Mouse (Mus musculus) embryo, embryonic 10 days (tissue): ENCODE results near the gene Mettl7b.
A peak's percentile ranks its signal among the peaks of the same experiment; 100 is the strongest.
"Not testable (repeated sequence)": the region's sequence is repeated elsewhere in the genome, so short reads cannot be mapped to it uniquely, and the experiment has no call there.

Experiments used
- DNase-seq: peaks from one replicate; pipeline ENCODE4 v3.0.0-alpha.2; 2015; ENCODE audit warnings: low spot score

Gene Mettl7b

GRCm38 (mm10) chr10:128960590-128961584 is at the start of gene Mettl7b:
Gene Mettl7b, minus strand, starts transcription at chr10:128960988.
- DNase-seq = no peak

DNA sequence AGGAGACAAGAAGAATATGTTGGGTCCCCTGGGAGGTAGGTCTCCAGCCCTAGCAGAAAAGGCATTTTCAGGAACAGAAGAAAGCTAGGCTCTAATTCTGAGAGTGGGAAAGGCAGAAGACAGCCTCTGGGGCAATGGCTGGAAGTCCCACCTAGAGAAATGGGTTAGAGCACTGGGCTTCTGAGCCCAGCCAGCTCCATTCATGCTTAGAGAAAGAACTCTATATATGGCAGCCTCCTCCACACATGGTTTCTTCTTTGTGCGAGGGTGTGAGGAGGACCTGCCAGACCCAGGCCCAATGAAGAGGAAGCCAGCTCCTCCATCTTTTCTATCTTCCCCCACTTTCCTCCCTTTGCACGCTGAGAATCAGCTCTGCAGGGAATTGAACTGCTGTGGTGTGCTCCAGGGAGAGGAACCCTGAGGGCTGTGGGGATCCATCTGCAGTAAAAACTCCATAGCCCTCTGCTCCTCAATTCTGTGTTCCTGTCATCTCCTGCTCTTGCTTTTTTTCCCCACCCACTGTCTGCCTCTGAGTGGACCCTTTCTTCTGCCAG is 49.6 kb upstream of the Mettl7b start, which contains the start of gene Olfr763:
Gene Olfr763, plus strand, starts transcription at position 504 of the 554 bp plus-strand sequence.
- no peak for DNase-seq

- DNase-seq = no peak
Measured at GRCm38 (mm10) chr10:129004032-129004920, 43.5 kb upstream of the Mettl7b start.

DNA sequence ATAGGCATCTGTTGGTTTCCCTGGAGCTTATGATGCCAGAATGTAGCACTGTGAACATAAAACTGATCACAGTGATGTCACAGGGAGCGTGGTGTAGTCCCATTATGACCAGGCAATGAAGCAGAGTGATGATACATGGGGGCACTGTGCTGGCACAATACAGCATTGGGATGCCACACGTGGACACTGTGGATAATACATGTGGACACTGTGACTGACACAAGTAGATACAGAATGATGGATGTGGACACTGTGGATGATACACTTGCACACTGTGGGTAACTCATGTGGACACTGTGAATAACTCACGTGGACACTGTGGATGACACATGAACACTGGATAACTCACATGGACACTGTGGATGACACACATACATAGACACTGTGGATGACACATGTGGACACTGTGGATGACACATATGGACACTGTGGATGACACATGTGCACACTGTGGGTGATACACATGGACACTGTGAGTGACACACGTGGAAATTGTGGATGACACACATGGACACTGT is 35.8 kb upstream of the Mettl7b start:
- no peak for DNase-seq

- no peak for DNase-seq
Measured at GRCm38 (mm10) chr10:128995796-128996195, 35.0 kb upstream of the Mettl7b start.

DNA sequence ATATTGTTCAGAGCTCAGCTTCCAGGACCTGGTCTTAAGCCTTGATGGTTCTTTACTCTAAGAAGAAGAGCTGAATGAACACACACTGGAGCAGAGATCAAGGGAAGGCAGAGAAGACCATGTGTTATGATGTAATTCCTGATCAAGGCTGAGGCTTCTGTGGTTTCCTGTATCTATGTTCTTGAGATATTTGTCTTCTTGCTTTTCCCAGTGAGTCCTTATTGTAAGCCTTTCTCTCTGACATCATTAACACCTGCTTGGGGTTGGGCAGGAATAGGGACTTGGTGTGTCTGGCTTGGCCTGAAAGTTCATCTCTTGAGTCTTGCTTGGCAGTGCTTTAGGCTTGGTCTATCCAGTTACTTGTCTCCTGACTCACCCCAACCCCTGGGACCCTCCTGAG is 30.2 kb upstream of the Mettl7b start:
- no peak for DNase-seq

GRCm38 (mm10) chr10:128990129-128990850 is 29.5 kb upstream of the Mettl7b start:
- not testable (repeated sequence) for DNase-seq

GRCm38 (mm10) chr10:128989131-128989530 is 28.3 kb upstream of the Mettl7b start, which contains the start of gene Olfr9:
Gene Olfr9, plus strand, starts transcription at chr10:128989431.
- DNase-seq = not testable (repeated sequence)

DNA sequence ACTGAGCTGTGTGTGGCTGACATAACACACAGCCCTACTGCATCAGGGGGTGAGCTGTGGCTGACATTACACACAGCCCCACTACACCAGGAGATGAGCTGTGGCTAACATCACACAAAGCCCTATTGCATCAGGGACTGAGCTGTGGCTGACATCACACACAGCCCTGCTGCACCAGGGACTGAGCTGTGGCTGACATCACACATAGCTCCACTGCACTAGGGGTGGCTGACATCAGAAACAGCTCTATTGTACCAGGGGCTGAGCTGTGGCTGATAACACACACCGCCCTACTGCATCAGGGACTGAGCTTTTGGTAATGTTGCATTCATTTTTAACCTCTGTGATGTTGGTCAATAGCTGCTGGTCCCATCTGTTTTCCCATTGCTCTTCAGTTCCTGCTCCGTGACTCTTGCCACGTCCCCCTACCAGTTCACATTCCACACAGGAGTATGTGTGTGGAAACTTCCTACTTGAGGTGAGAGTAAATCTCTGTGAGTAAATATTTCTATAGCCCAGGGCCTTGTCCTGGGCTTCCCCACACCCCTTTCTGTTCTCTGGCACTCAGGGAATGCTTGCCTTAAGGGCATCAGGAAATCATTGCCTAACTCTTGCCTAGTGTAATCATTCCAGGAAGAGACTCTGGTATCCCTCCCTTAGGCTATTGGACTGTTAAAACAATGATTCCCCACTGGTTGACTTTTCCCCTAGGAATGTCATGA is 20.0 kb upstream of the Mettl7b start:
- DNase-seq = no peak

DNA sequence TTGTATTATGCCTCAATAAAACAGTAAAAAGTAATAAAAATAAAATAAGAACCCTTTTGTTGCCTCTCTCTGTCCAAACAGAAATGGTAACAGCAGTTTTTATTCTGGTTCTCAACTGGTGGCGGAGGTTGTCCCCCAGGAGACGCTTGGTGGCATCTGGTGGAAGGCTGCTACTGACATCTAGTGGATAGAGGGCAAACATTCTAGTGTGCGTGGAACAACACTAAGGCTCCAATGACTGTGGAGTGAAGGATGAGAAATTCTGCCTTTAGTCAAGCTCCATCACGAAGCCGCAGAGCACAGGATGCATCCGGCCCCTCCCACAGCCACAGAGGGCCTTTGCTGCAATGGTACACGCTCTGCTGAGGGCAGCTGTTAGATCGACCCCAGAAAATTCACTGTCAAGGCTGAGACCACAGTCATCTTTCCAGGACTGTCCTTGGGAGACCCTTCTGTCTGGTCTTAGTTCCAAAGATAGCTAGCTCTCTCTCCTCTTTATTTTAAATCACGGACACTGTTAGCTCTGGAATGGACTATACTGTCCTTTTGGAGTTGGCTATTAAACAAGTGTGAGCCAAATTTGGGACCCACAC is 16.8 kb upstream of the Mettl7b start:
- DNase-seq = peak; percentile 74

GRCm38 (mm10) chr10:128976395-128976794 is 15.6 kb upstream of the Mettl7b start:
- no peak for DNase-seq

DNA sequence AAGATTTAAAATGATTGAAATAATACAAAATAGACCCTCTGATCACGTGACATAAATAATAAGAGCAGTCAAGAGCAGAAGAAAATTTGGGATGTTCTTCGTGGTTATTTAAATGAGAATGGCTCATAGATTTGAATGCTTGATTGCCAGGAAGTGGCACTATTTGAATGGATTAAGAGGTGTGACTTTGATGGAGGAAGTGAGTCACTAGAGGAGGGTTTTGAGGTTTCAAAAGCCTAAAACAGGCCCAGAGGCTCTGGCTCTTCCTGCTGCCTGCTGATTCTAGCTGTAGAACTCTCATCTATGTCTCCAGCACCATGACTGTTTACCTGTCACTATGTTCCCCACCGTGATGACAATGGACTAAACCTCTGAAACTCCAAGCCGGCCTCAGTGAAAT is 12.1 kb upstream of the Mettl7b start:
- DNase-seq = no peak

DNA sequence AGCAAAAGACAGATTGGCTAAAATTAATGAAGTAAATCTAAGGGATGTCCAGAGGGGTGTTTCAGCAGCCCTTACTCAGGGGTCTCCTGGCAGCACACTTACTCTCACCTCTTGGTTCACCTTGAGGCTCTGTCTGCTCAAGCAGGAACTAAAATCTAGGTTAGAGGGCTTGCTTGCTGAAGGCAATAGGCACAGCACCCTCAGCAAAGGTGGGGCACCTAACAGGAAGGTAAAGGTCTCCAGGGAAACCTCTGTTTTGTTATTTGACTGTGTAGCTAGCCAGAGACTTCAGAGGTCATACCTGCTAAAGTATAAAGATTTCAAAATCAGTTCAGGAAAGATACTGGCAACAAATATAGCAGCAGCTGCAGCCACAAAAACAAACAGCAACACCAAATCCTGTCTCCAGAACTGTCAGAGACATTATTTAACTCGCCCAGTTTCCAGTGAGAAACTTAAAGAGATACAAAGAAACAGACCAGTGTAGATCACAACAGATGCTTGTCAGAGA is 10.0 kb upstream of the Mettl7b start:
- no peak for DNase-seq

DNA sequence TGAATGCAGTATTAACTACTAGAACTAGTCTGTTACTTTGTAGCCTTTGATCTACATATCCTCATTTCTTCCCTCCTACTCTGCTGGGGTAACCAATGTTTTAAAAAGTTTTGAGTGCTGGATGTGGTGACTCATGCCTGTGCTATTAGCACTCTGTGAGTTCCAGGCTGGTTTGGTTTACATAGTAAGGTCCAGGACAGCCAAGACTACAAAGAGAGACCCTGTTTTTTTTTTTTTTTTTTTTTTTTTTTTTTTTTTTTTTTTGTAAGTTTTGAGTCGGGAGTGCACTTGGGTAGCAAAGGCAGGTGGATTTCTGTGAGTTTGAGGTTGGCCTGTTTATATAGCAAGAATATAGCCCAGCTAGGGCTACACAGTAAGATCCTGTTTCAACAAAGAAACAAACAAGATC is 7.6 kb upstream of the Mettl7b start:
- no peak for DNase-seq

GRCm38 (mm10) chr10:128965871-128966270 is 5.1 kb upstream of the Mettl7b start:
- no peak for DNase-seq

GRCm38 (mm10) chr10:128964961-128965360 is 4.2 kb upstream of the Mettl7b start:
- DNase-seq = no peak

GRCm38 (mm10) chr10:128960142-128960541 is 646 bp downstream of the Mettl7b start:
- DNase-seq = no peak

DNA sequence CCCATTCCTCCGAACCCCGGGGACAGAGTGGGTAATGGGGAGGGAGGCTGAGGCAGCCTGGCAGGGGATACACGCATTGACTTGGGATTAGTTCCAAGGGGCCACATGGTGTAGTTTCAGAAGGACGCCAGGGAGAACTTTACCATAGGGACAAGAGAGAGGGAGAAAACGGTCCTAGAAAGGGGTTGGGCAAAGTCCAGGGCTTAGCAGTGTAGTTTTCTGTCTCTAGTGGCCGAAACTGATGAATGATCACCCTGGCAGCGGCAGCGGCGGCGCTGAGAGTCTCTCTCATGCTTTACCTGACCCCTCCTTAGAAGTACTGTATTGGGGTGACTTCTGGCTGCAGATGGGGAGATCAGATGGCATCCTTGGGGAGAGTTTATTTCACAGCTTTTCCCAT is 2.4 kb downstream of the Mettl7b start:
- DNase-seq = no peak

- DNase-seq = no peak
Measured at GRCm38 (mm10) chr10:128950208-128950887, 10.4 kb downstream of the Mettl7b start.
